Mouse (Mus musculus) stomach, embryonic 15.5 days (tissue): ENCODE data around the gene Ctnna3. TPM values are rescaled to one million over a fixed set of nuclear protein-coding genes. Genes with fewer than 3 reads are reported as not detected.
A peak's percentile ranks its signal among the peaks of the same experiment; 100 is the strongest.
"Not testable (repeated sequence)": the region's sequence is repeated elsewhere in the genome, so short reads cannot be mapped to it uniquely, and the experiment has no call there.

Source experiments
- ATAC-seq: fragments of 200-750 bp; cut with Nextera tagmentation; 2 replicates; pipeline ENCODE4 v1.8.0; 2017; ENCODE audit warnings: low read depth, moderate number of reproducible peaks, moderate TSS enrichment; ENCODE audit not compliant: insufficient read depth, low FRiP score
- H3K27ac ChIP-seq: fragments of 300-500 bp; sonication (generic); 2 replicates; pipeline ENCODE4 v1.5.1; 2015; ENCODE audit warnings: mild to moderate bottlenecking, inconsistent platforms
- H3K27me3 ChIP-seq: fragments of 300-500 bp; sonication (generic); replicated peaks from 2 replicates; pipeline ENCODE4 v1.6.1; 2015; ENCODE audit warnings: inconsistent platforms
- H3K36me3 ChIP-seq: fragments of 300-500 bp; sonication (generic); 2 replicates; pipeline ENCODE4 v1.6.1; 2015; ENCODE audit warnings: inconsistent platforms
- H3K4me1 ChIP-seq: fragments of 300-500 bp; sonication (generic); 2 replicates; pipeline ENCODE4 v1.6.1; 2015; ENCODE audit warnings: inconsistent platforms
- H3K4me2 ChIP-seq: fragments of 300-500 bp; sonication (generic); 2 replicates; pipeline ENCODE4 v1.6.1; 2015; ENCODE audit warnings: mild to moderate bottlenecking, inconsistent platforms
- H3K4me3 ChIP-seq: fragments of 300-500 bp; sonication (generic); replicated peaks from 2 replicates; pipeline ENCODE4 v1.5.1; 2015; ENCODE audit warnings: inconsistent platforms
- H3K9ac ChIP-seq: fragments of 300-500 bp; sonication (generic); 2 replicates; pipeline ENCODE4 v1.6.1; 2015; ENCODE audit warnings: inconsistent platforms
- H3K9me3 ChIP-seq: fragments of 300-500 bp; sonication (generic); 2 replicates; pipeline ENCODE4 v1.6.1; 2016; ENCODE audit warnings: inconsistent platforms
- WGBS: fragments of 180-500 bp; shearing (Covaris S2); methylation state at CpG from one replicate; pipeline ENCODE4 v1.1.7; 2015; 5-methylcytosine and 5-hydroxymethylcytosine counted together
- polyA plus RNA-seq: library from polyadenylated mRNA; unstranded; fragments of >200 nt; fragmentation: Nextera tagmentation; extraction: Ambion mirVana; gene quantifications from 2 replicates; pipeline ENCODE4 v1.2.1, GENCODE M21; 2015

Gene Ctnna3
- polyA plus RNA-seq, 1 experiment from 2014 or later, result 0.58 TPM

DNA sequence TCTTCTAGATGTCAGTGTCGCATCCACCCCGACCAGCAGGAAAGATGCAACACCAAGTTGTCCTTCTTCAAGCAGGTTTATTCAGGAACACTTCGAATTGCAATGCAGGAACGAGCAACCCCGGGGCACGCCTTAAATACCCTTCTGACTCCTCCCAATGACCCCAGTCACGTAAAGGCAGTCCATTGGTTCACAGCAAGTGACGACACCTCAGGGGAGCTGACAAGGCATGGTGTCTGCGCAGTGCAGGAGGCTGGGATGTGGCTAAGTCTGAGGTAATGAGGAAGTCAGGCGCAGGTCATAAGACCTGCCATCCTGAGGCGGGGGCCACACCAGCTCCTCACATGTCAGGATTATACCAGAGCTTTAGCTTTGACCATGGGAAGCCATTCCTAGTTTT is 1311.8 kb downstream of the Ctnna3 start:
- H3K36me3 ChIP-seq, H3K9ac ChIP-seq, H3K27ac ChIP-seq, H3K9me3 ChIP-seq, H3K4me1 ChIP-seq, H3K27me3 ChIP-seq, H3K4me2 ChIP-seq, ATAC-seq, H3K4me3 ChIP-seq: not testable (repeated sequence)
- 81% methylated on average over 11 of the region's 11 CpGs for WGBS

DNA sequence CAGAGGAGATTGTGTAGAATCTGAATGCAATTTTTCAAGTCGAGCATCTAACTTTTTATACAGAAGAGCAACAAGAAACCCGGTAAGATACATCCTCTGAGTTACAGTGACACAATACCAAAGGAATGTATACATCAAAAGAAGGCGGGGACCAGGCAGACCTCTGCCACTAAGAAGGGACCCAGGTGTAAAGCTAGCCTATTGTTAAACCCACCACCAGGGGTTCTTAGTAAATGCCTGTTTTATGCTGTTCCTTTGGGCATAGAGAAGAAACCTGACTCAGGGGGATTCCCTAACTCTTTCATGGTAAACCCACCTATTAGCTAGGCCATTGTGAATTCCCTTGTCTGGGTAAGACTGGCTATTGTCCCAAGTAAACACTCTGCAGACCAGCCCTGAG is 1314.2 kb downstream of the Ctnna3 start:
- not testable (repeated sequence) for H3K27me3 ChIP-seq, H3K4me2 ChIP-seq, H3K4me1 ChIP-seq, H3K9ac ChIP-seq, H3K4me3 ChIP-seq, ATAC-seq, H3K9me3 ChIP-seq, H3K27ac ChIP-seq, H3K36me3 ChIP-seq
- 46% methylated on average over 3 of the region's 3 CpGs for WGBS

DNA sequence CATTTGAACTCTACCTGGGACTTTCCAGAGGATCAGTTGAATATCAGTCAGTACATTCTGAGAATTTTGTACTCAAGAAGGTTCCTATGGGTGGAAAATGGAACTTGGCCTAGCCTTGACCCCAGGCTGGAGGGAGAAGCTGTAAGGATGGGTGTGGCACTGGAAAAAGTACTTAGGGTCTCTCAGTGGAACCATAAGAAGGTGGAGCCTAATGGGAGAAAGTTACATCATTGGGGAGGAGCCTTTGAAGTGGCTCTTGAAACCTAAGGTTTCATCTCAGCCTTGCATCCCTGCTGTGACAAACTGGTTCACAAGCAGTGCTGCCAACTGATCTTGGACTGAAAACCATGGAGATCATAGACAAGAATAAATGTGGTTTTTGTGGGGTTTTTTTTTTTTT is 1318.8 kb downstream of the Ctnna3 start:
- Histone ChIP-seq H3K36me3 (no peaks in the 10 kb centered on the region), H3K9ac (no peak overlapping the region), H3K4me3 (no peak overlapping the region), H3K27ac (no peak overlapping the region), H3K4me2 (no peak overlapping the region), H3K9me3 (no peaks in the 10 kb centered on the region), H3K4me1 (no peaks in the 10 kb centered on the region), H3K27me3 (no peaks in the 10 kb centered on the region)
- ATAC-seq, result no peak

DNA sequence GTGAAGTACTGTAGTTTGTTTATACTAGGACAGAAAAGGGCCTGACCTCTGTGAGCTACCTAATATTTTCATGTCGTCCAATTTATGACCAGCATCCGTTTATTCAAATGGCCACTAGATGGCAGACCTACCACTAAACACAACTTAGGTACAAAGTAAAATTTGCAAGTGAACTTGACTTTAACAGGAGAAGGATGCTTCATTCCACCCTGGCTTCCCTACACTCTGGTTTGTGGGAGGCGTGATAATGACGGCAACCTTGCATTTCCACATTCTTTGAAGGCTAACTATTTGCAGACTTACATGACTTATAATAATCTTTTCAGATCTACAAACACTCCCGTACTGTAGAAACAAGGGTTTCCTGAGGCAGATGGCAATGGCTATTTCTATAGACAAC is 1320.9 kb downstream of the Ctnna3 start:
- no peaks in the 10 kb centered on the region for H3K27me3 ChIP-seq
- no peaks in the 10 kb centered on the region for H3K36me3 ChIP-seq
- H3K4me3 ChIP-seq, result no peak overlapping the region
- H3K9me3 ChIP-seq, result no peaks in the 10 kb centered on the region
- H3K4me2 ChIP-seq, result no peak overlapping the region
- no peak overlapping the region for H3K27ac ChIP-seq
- WGBS, result 28% methylated on average over 5 of the region's 5 CpGs
- no peak overlapping the region for H3K9ac ChIP-seq
- H3K4me1 ChIP-seq, result no peaks in the 10 kb centered on the region
- ATAC-seq, result 0 out of 2 replicates have a peak, but pooled peaks have one; percentile 31

DNA sequence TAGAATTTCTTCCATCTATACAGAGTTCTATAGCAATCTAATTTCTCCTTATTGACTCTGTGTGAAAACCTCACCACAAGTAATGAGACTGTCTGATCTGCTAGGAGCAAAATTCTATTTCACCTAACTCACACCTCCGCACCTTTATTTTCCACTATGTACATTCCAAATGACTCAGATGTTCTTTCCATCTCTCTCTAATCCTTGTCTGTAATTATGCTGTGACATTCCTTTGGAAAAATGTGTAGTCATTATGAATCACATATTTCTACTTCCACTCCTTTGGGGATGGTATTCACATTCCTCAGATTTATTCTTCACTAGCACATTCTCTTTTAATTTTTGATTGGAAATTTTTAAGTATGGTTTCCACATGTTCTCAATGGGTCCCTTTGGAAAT is 1406.4 kb downstream of the Ctnna3 start:
- 89% methylated on average over 1 of the region's 1 CpGs for WGBS
- Histone ChIP-seq H3K27ac (no peak overlapping the region), H3K27me3 (no peaks in the 10 kb centered on the region), H3K4me3 (no peak overlapping the region), H3K9ac (no peak overlapping the region), H3K4me2 (no peak overlapping the region), H3K9me3 (no peaks in the 10 kb centered on the region), H3K4me1 (no peaks in the 10 kb centered on the region), H3K36me3 (no peaks in the 10 kb centered on the region)
- no peak for ATAC-seq

DNA sequence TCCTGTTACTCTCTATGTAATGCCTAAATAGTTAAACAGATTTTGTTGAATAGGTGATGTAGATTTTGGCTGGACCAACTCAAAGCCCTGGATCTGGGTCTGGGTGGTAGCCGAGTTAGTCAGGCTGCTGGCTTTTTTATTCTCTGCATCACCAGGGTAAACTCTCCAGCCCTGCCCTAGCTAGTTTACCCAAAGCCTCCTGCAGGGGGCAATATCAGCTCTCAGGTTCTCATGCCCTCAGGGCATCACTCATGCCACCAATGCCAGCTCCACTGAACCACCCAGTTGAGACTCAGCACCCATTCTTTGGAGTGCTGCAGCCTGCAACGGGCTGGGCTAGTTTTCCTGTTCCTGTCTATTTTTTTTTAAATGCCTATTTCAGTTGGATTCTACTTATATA is 1431.5 kb downstream of the Ctnna3 start:
- no peak overlapping the region for H3K4me3 ChIP-seq
- no peak overlapping the region for H3K9ac ChIP-seq
- no peaks in the 10 kb centered on the region for H3K9me3 ChIP-seq
- no peak overlapping the region for H3K27ac ChIP-seq
- H3K27me3 ChIP-seq, result no peaks in the 10 kb centered on the region
- H3K36me3 ChIP-seq, result no peaks in the 10 kb centered on the region
- no peak overlapping the region for H3K4me2 ChIP-seq
- WGBS, result 78% methylated on average over 2 of the region's 2 CpGs
- no peaks in the 10 kb centered on the region for H3K4me1 ChIP-seq
- ATAC-seq, result no peak

DNA sequence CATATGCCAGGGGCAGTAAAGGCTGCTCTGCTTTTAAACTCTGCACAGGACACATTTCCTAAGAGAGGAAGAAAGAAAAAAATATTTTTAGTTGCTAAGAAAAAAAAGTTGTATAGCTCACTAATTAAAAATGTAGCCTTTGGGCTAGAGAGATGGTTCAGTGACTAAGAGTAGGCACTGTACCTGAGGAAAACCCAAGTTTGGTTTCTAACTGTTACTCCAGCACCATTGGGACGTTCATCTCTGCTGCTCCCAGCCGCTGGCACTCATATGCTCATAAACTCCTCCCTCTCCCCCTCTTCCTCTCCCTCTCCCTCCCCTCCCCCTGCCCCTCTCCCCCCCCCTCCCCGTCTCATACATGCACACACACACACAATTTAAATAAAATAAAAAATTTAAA is 1441.0 kb downstream of the Ctnna3 start:
- WGBS, result 68% methylated on average over 3 of the region's 3 CpGs
- Histone ChIP-seq H3K4me3 (no peak overlapping the region), H3K9me3 (no peaks in the 10 kb centered on the region), H3K36me3 (no peaks in the 10 kb centered on the region), H3K9ac (no peak overlapping the region), H3K27me3 (no peaks in the 10 kb centered on the region), H3K27ac (no peak overlapping the region), H3K4me1 (no peaks in the 10 kb centered on the region), H3K4me2 (no peak overlapping the region)
- no peak for ATAC-seq

DNA sequence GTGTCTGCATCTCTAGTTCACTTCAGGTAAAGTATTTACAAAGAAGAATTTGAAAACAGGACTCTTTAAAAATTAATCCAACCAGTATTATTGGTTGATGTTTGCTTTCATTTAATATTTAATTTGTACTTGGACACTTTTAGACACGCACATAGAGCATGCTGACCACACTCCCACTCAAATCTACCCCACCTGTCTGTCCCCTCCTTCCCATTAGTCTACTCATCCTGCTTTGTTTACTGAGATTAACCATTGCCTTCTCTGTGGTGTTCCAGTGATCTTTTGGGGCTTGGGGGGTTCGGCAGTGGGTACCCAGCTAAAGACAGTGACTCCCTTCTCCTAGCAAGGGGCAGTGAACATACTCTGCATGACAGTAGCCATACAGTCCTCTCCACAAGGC is 1446.6 kb downstream of the Ctnna3 start:
- H3K9ac ChIP-seq, result no peak overlapping the region
- ATAC-seq, result no peak
- H3K4me1 ChIP-seq, result no peaks in the 10 kb centered on the region
- no peaks in the 10 kb centered on the region for H3K36me3 ChIP-seq
- H3K4me3 ChIP-seq, result no peak overlapping the region
- no peaks in the 10 kb centered on the region for H3K9me3 ChIP-seq
- WGBS, result 52% methylated on average over 2 of the region's 2 CpGs
- H3K4me2 ChIP-seq, result no peak overlapping the region
- H3K27me3 ChIP-seq, result no peaks in the 10 kb centered on the region
- no peak overlapping the region for H3K27ac ChIP-seq

DNA sequence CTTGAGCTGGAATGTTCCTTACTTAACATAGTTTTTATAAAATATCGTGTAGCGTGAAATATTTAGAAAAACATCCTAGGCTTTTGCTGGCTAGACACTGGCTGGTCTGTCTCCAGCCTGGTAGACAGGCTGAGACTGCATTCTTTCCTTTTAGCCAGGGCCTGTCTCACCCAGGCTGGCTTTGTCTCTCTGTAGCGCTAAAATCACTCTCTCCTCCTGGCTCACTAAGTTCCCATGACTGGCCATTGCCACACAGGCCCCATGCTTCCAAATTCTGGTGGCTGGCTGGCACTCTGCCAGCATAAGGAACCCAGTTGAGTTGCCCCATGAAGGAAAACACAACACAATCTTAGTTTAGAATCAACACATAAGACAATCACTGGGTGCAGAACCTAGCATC is 1450.0 kb downstream of the Ctnna3 start:
- H3K4me2 ChIP-seq, result no peak overlapping the region
- WGBS, result 64% methylated on average over 3 of the region's 3 CpGs

DNA sequence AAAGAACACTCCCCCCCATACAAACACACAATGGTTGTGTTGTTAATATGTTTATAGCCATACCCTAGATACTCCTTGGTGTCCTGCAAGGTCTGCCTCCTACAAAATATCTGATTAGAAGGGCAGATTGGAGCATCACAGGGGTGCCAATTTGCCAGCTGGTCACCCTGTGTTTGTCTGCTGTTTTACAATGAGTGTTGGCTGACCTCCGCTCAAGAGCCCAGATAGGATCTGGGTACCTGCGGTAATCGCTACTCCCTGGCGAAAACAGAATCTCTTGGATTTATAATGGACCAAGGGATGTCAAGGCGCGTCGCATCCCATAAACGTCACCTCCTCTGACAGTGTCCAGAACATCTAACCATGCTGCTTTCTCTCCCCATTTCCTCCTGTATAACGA is 1457.0 kb downstream of the Ctnna3 start:
- no peak overlapping the region for H3K27ac ChIP-seq
- no peak overlapping the region for H3K9ac ChIP-seq
- no peak overlapping the region for H3K4me2 ChIP-seq
- H3K4me1 ChIP-seq, result no peaks in the 10 kb centered on the region
- WGBS, result 89% methylated on average over 9 of the region's 9 CpGs
- no peaks in the 10 kb centered on the region for H3K36me3 ChIP-seq
- no peaks in the 10 kb centered on the region for H3K27me3 ChIP-seq
- no peak overlapping the region for H3K4me3 ChIP-seq
- ATAC-seq, result no peak
- no peaks in the 10 kb centered on the region for H3K9me3 ChIP-seq

More for the DNA sequence above, 1450.0 kb downstream of the Ctnna3 start:
- Histone ChIP-seq H3K27ac (no peak overlapping the region), H3K9ac (no peak overlapping the region), H3K27me3 (no peaks in the 10 kb centered on the region), H3K9me3 (no peaks in the 10 kb centered on the region), H3K4me3 (no peak overlapping the region), H3K4me1 (no peaks in the 10 kb centered on the region), H3K36me3 (no peaks in the 10 kb centered on the region)
- ATAC-seq, result no peak

DNA sequence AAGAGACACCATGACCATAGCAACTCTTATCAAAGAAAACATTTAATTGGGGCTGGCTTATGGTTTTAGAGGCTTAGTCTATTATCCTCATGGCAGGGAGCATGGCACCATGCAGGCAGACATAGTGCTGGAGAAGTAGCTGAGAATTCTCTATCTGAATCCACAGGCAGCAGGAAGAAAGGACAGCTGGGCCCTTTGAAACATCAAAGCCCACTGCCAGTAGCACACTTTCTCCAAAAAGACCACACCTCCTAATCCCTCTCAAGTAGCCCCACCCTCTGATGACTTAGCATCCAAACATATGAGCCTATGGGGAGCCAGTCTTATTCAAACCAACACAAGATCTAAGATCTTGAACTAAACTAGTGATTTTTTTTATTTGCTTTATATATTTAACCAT is 1462.6 kb downstream of the Ctnna3 start:
- no peak overlapping the region for H3K4me3 ChIP-seq
- H3K4me2 ChIP-seq, result no peak overlapping the region
- no peak for ATAC-seq
- H3K4me1 ChIP-seq, result no peaks in the 10 kb centered on the region
- H3K27ac ChIP-seq, result no peak overlapping the region
- no peaks in the 10 kb centered on the region for H3K9me3 ChIP-seq
- no peak overlapping the region for H3K9ac ChIP-seq
- H3K27me3 ChIP-seq, result no peaks in the 10 kb centered on the region
- no peaks in the 10 kb centered on the region for H3K36me3 ChIP-seq

DNA sequence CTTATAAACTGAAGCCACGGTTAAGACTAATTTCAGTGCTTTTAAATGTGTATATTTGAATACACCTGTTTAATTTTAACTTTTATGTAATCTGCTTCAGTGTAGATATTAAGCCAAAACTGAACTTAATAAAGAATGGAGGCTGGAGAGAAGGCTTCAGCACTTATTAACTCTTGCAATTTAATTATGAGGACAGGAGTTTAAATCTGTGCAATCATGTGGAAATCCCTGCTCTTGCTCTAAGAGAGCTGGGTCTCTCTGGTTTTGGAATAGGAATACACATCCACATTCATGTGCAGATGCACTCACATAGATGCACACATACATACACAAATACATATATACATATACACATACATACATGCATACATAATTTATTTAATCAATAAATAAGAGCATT is 1468.8 kb downstream of the Ctnna3 start:
- Histone ChIP-seq H3K36me3 (no peaks in the 10 kb centered on the region), H3K4me1 (no peaks in the 10 kb centered on the region), H3K4me3 (no peak overlapping the region), H3K27me3 (no peaks in the 10 kb centered on the region), H3K9ac (no peak overlapping the region), H3K4me2 (no peak overlapping the region), H3K27ac (no peak overlapping the region), H3K9me3 (no peaks in the 10 kb centered on the region)
- WGBS, result 81% methylated on average over 1 of the region's 1 CpGs
- no peak for ATAC-seq

DNA sequence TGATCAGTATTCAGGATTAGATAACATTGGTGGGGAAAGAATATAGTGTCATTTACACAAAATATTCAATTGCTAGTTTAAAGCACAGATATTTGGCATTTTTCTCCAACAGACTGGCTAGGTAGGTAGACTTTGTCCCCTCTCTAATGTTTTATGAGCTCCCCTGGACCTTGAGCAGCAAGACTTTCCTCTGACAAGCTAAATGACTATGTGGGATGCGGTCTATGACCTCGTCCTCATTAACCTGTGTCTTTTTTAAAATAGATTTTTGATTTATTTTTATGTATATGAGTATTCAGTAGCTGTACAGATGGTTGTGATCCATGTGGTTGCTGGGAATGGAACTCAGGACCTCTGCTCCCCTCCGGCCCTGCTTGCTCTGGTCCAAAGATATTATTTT is 1471.8 kb downstream of the Ctnna3 start:
- no peaks in the 10 kb centered on the region for H3K36me3 ChIP-seq
- no peaks in the 10 kb centered on the region for H3K4me1 ChIP-seq
- 79% methylated on average over 3 of the region's 3 CpGs for WGBS

More for the DNA sequence above, 1471.8 kb downstream of the Ctnna3 start:
- H3K27ac ChIP-seq, result no peak overlapping the region
- no peak overlapping the region for H3K9ac ChIP-seq
- H3K4me2 ChIP-seq, result no peak overlapping the region
- ATAC-seq, result no peak
- no peaks in the 10 kb centered on the region for H3K9me3 ChIP-seq
- H3K27me3 ChIP-seq, result no peaks in the 10 kb centered on the region
- no peak overlapping the region for H3K4me3 ChIP-seq
